Mouse (Mus musculus): ENCODE data around the gene Ccdc102a.

The Ccdc102a gene

GRCm38 (mm10) chr8:94917851-94918495 lies at the start of gene Ccdc102a:
Gene Ccdc102a (minus strand): TSS chr8:94918098.
- no peak for DNase-seq (ENCODE audit: low spot score)

GRCm38 (mm10) chr8:94967554-94967953 lies 49.7 kb upstream of the Ccdc102a start:
- DNase-seq (ENCODE audit: low spot score) = no peak

GRCm38 (mm10) chr8:94967071-94967470 lies 49.2 kb upstream of the Ccdc102a start:
- no peak for DNase-seq (ENCODE audit: low spot score)

- DNase-seq (ENCODE audit: low spot score) = no peak
Measured at GRCm38 (mm10) chr8:94966578-94966977, 48.7 kb upstream of the Ccdc102a start.

GRCm38 (mm10) chr8:94964828-94965227 lies 46.9 kb upstream of the Ccdc102a start:
- DNase-seq (ENCODE audit: low spot score) = no peak

- no peak for DNase-seq (ENCODE audit: low spot score)
Measured at GRCm38 (mm10) chr8:94962201-94962600, 44.3 kb upstream of the Ccdc102a start.

GRCm38 (mm10) chr8:94956078-94956574 lies 38.2 kb upstream of the Ccdc102a start:
- no peak for DNase-seq (ENCODE audit: low spot score)

- no peak for DNase-seq (ENCODE audit: low spot score)
Measured at GRCm38 (mm10) chr8:94954921-94955758, 37.2 kb upstream of the Ccdc102a start.

GRCm38 (mm10) chr8:94954368-94954737 lies 36.5 kb upstream of the Ccdc102a start:
- DNase-seq (ENCODE audit: low spot score) = no peak

- no peak for DNase-seq (ENCODE audit: low spot score)
Measured at GRCm38 (mm10) chr8:94953624-94954367, 35.9 kb upstream of the Ccdc102a start.

- no peak for DNase-seq (ENCODE audit: low spot score)
Measured at GRCm38 (mm10) chr8:94952086-94952485, 34.2 kb upstream of the Ccdc102a start.

- DNase-seq (ENCODE audit: low spot score) = no peak
Measured at GRCm38 (mm10) chr8:94950458-94950857, 32.6 kb upstream of the Ccdc102a start.

GRCm38 (mm10) chr8:94950046-94950445 lies 32.1 kb upstream of the Ccdc102a start:
- DNase-seq (ENCODE audit: low spot score) = peak; percentile 67

- DNase-seq (ENCODE audit: low spot score) = no peak
Measured at GRCm38 (mm10) chr8:94949010-94949409, 31.1 kb upstream of the Ccdc102a start.

GRCm38 (mm10) chr8:94948421-94948820 lies 30.5 kb upstream of the Ccdc102a start:
- DNase-seq (ENCODE audit: low spot score) = no peak

GRCm38 (mm10) chr8:94945185-94945584 lies 27.3 kb upstream of the Ccdc102a start:
- DNase-seq (ENCODE audit: low spot score) = peak; percentile 55

- peak; percentile 34 for DNase-seq (ENCODE audit: low spot score)
Measured at GRCm38 (mm10) chr8:94942566-94942965, 24.7 kb upstream of the Ccdc102a start.

- DNase-seq (ENCODE audit: low spot score) = no peak
Measured at GRCm38 (mm10) chr8:94935172-94935571, 17.3 kb upstream of the Ccdc102a start.

- no peak for DNase-seq (ENCODE audit: low spot score)
Measured at GRCm38 (mm10) chr8:94933918-94934317, 16.0 kb upstream of the Ccdc102a start.

- DNase-seq (ENCODE audit: low spot score) = no peak
Measured at GRCm38 (mm10) chr8:94928227-94928626, 10.3 kb upstream of the Ccdc102a start.

GRCm38 (mm10) chr8:94923405-94923804 lies 5.5 kb upstream of the Ccdc102a start, which contains the start of gene Adgrg5:
Gene Adgrg5 (plus strand): TSS chr8:94923694.
- no peak for DNase-seq (ENCODE audit: low spot score)

- no peak for DNase-seq (ENCODE audit: low spot score)
Measured at GRCm38 (mm10) chr8:94922602-94923001, 4.7 kb upstream of the Ccdc102a start.
